Mouse (Mus musculus) lung, embryonic 15.5 days (tissue): ENCODE data around the gene Krt79. TPM values are rescaled to one million over a fixed set of nuclear protein-coding genes. Genes with fewer than 3 reads are reported as not detected.

Source experiments
- ATAC-seq: fragments of 200-750 bp; cut with Nextera tagmentation; 2 replicates; pipeline ENCODE4 v1.8.0; 2017; ENCODE audit warnings: moderate number of reproducible peaks, borderline replicate concordance; ENCODE audit not compliant: low FRiP score, low TSS enrichment; ENCODE audit errors: extremely low read depth
- H3K27ac ChIP-seq: fragments of 300-500 bp; sonication (generic); 2 replicates; pipeline ENCODE4 v1.5.1; 2015; ENCODE audit warnings: moderate library complexity, mild to moderate bottlenecking, inconsistent platforms
- H3K27me3 ChIP-seq: fragments of 300-500 bp; sonication (generic); 2 replicates; pipeline ENCODE4 v1.6.1; 2015; ENCODE audit warnings: inconsistent platforms
- H3K36me3 ChIP-seq: fragments of 300-500 bp; sonication (generic); 2 replicates; pipeline ENCODE4 v1.6.1; 2015; ENCODE audit warnings: inconsistent platforms
- H3K4me1 ChIP-seq: fragments of 300-500 bp; sonication (generic); 2 replicates; pipeline ENCODE4 v1.6.1; 2015; ENCODE audit warnings: inconsistent platforms
- H3K4me2 ChIP-seq: fragments of 300-500 bp; sonication (generic); 2 replicates; pipeline ENCODE4 v1.6.1; 2015; ENCODE audit warnings: inconsistent platforms, mild to moderate bottlenecking, moderate library complexity
- H3K4me3 ChIP-seq: fragments of 300-500 bp; sonication (generic); 2 replicates; pipeline ENCODE4 v1.5.1; 2015; ENCODE audit warnings: mild to moderate bottlenecking, inconsistent platforms
- H3K9ac ChIP-seq: fragments of 300-500 bp; sonication (generic); 2 replicates; pipeline ENCODE4 v1.6.1; 2015; ENCODE audit warnings: inconsistent platforms
- H3K9me3 ChIP-seq: fragments of 300-500 bp; sonication (generic); 2 replicates; pipeline ENCODE4 v1.6.1; 2016; ENCODE audit warnings: inconsistent platforms
- WGBS: fragments of 180-500 bp; shearing (Covaris S2); methylation state at CpG from one replicate; pipeline ENCODE4 v1.1.7; 2015; 5-methylcytosine and 5-hydroxymethylcytosine counted together
- polyA plus RNA-seq: library from polyadenylated mRNA; unstranded; fragments of >200 nt; fragmentation: Nextera tagmentation; extraction: Ambion mirVana; gene quantifications from 2 replicates; pipeline ENCODE4 v1.2.1, GENCODE M21; 2015

The Krt79 gene
- polyA plus RNA-seq, 1 experiment from 2014 or later, result 1.0 TPM

- ATAC-seq, result no peak
- H3K27me3 ChIP-seq, result peaks cover 10% of the 10 kb centered on the region; the same call in 1 of the 2 replicates
- peak overlapping the region; percentile 42 for H3K4me2 ChIP-seq
- H3K4me1 ChIP-seq, result peaks cover 11% of the 10 kb centered on the region; the same call in 1 of the 2 replicates
- no peak overlapping the region for H3K9ac ChIP-seq
- H3K27ac ChIP-seq, result no peak overlapping the region
- 9% methylated on average over 9 of the region's 9 CpGs for WGBS
- no peaks in the 10 kb centered on the region for H3K36me3 ChIP-seq
- H3K9me3 ChIP-seq, result no peaks in the 10 kb centered on the region
- H3K4me3 ChIP-seq, result no peak overlapping the region
Measured at GRCm38 (mm10) chr15:101929087-101929486, 11.0 kb downstream of the Krt79 start.

- Histone ChIP-seq H3K27me3 (peaks cover 10% of the 10 kb centered on the region; the same call in 1 of the 2 replicates), H3K9me3 (no peaks in the 10 kb centered on the region), H3K4me3 (no peak overlapping the region), H3K9ac (no peak overlapping the region), H3K27ac (no peak overlapping the region), H3K4me1 (peaks cover 11% of the 10 kb centered on the region; the same call in 1 of the 2 replicates), H3K36me3 (no peaks in the 10 kb centered on the region), H3K4me2 (no peak overlapping the region)
- WGBS, result 62% methylated on average over 12 of the region's 12 CpGs
- no peak for ATAC-seq
Measured at GRCm38 (mm10) chr15:101927340-101928080, 12.6 kb downstream of the Krt79 start.

GRCm38 (mm10) chr15:101925041-101925440, 15.1 kb downstream of the Krt79 start:
- Histone ChIP-seq H3K4me3 (no peak overlapping the region), H3K4me2 (no peak overlapping the region), H3K9ac (no peak overlapping the region), H3K36me3 (no peaks in the 10 kb centered on the region), H3K27ac (no peak overlapping the region), H3K9me3 (no peaks in the 10 kb centered on the region), H3K27me3 (peaks cover 3% of the 10 kb centered on the region; the same call in 1 of the 2 replicates), H3K4me1 (peaks cover 11% of the 10 kb centered on the region; the same call in 1 of the 2 replicates)
- 76% methylated on average over 1 of the region's 1 CpGs for WGBS
- ATAC-seq, result no peak

GRCm38 (mm10) chr15:101924635-101925034, 15.5 kb downstream of the Krt79 start, which contains the start of gene Krt4:
Gene Krt4 (minus strand): TSS chr15:101924735.
- WGBS, result 61% methylated on average over 11 of the region's 11 CpGs
- Histone ChIP-seq H3K27ac (no peak within 1 kb of the TSS), H3K27me3 (no peaks in the 10 kb centered on the region), H3K4me3 (no peak within 1 kb of the TSS), H3K36me3 (no peaks in the 10 kb centered on the region), H3K4me1 (peaks cover 7% of the 10 kb centered on the region; the same call in 1 of the 2 replicates), H3K4me2 (no peak within 1 kb of the TSS), H3K9me3 (no peaks in the 10 kb centered on the region), H3K9ac (no peak within 1 kb of the TSS)
- no peak for ATAC-seq

DNA sequence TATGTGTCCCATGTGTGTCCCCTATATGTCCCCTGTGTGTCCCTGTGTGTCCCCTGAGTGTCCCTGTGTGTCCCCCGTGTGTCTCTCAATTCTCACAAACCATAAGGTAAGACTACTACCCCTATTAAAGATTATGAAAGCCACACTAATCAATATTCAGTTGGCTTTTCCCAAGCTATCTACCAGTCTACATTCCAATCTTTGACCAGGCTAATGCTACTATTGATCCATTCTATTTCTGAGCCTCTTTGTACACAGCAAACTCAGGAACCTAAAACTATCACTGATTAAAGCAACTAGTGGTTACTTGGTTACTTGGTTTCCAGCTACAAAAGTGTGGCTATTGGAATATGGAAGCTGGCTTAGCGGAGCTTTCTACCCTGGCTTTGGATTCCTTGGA, 17.8 kb downstream of the Krt79 start:
- H3K9me3 ChIP-seq, result no peaks in the 10 kb centered on the region
- no peaks in the 10 kb centered on the region for H3K36me3 ChIP-seq
- no peaks in the 10 kb centered on the region for H3K4me1 ChIP-seq
- no peak overlapping the region for H3K4me3 ChIP-seq
- ATAC-seq, result no peak
- H3K9ac ChIP-seq, result no peak overlapping the region
- H3K27ac ChIP-seq, result no peak overlapping the region
- H3K27me3 ChIP-seq, result no peaks in the 10 kb centered on the region
- no peak overlapping the region for H3K4me2 ChIP-seq
- WGBS, result 88% methylated on average over 2 of the region's 2 CpGs

- ATAC-seq, result no peak
- no peak overlapping the region for H3K4me2 ChIP-seq
- 62% methylated on average over 2 of the region's 2 CpGs for WGBS
- H3K9me3 ChIP-seq, result no peaks in the 10 kb centered on the region
- no peaks in the 10 kb centered on the region for H3K36me3 ChIP-seq
- H3K27ac ChIP-seq, result no peak overlapping the region
- H3K9ac ChIP-seq, result no peak overlapping the region
- no peaks in the 10 kb centered on the region for H3K27me3 ChIP-seq
- no peaks in the 10 kb centered on the region for H3K4me1 ChIP-seq
- H3K4me3 ChIP-seq, result no peak overlapping the region
Measured at GRCm38 (mm10) chr15:101916072-101916471, 24.1 kb downstream of the Krt79 start.

DNA sequence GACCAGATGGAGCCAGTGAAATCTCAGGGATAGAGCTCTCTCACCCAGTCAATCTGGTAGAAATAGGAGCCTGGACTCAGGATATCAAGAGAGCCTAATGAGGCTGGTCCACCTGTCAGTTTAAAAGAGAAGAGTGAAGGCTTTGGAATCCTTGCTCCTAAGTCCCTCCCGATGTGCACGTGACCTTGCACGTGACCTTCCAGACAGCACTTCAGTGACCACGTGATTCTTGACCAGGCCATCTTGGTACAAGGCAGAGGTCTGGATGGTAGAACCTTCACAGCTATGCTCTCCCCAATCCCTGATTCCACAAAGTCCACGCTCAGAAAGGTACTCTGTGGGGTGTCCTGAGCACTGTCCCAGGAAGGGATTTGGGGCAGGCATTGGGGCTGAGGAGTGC, 35.3 kb downstream of the Krt79 start:
- H3K27ac ChIP-seq, result no peak overlapping the region
- 73% methylated on average over 5 of the region's 5 CpGs for WGBS
- H3K4me2 ChIP-seq, result no peak overlapping the region
- no peaks in the 10 kb centered on the region for H3K9me3 ChIP-seq
- H3K4me1 ChIP-seq, result no peaks in the 10 kb centered on the region
- no peak overlapping the region for H3K9ac ChIP-seq
- no peaks in the 10 kb centered on the region for H3K36me3 ChIP-seq
- H3K27me3 ChIP-seq, result no peaks in the 10 kb centered on the region
- H3K4me3 ChIP-seq, result no peak overlapping the region
- no peak for ATAC-seq

DNA sequence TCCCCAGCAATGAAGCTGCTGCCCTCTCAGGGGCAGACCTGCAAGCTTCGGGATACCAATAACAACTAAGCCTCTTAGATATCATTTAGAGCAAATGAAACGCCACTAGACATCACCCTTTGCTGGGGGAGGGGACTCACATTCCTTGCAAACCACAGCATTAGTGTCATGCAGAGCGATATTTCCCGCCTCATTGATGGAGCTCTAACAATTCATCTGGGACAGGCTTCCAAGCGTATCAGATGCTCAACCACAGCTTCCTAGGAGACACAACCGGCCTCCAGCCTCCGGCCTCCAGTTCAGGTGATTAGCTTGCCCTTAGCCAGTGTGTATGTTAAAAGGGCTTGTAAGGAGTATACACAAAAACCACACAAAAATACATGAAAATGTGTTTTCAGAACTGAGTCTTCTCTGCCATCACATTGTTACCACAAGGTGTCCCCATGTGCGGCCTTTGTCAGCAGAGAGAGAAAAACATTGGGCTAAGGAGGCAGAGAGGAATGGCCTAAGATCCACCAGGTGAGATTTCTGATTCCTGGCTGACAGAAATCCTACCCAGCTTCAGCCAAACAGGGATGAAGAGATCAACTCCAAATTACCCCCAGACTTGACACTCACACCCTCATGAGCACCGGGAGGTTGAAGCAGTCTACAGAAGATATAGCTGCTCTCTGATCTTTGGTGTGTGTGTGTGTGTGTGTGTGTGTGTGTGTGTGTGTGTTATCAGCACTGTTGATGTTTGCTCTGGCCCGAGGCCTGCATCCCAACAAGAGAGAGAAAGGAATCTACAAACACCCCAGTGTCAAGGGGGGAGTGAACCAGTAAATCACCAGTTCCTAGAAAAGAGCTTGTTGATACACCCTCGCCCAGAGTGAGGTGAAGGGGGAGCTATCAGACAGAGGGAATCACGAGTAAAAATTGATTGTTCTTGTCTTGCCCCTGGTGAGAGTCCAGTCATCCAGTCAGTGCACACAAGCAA, 37.7 kb downstream of the Krt79 start:
- WGBS, result 40% methylated on average over 12 of the region's 12 CpGs

GRCm38 (mm10) chr15:101895216-101895615, 44.9 kb downstream of the Krt79 start:
- no peaks in the 10 kb centered on the region for H3K27me3 ChIP-seq
- ATAC-seq, result no peak
- 84% methylated on average over 4 of the region's 4 CpGs for WGBS
- H3K4me2 ChIP-seq, result no peak overlapping the region
- no peaks in the 10 kb centered on the region for H3K9me3 ChIP-seq
- no peak overlapping the region for H3K9ac ChIP-seq
- H3K36me3 ChIP-seq, result no peaks in the 10 kb centered on the region
- no peak overlapping the region for H3K27ac ChIP-seq
- no peak overlapping the region for H3K4me3 ChIP-seq
- H3K4me1 ChIP-seq, result no peaks in the 10 kb centered on the region

More for the DNA sequence above, 37.7 kb downstream of the Krt79 start:
- Histone ChIP-seq H3K9me3 (no peaks in the 10 kb centered on the region), H3K27ac (no peak overlapping the region), H3K4me1 (no peaks in the 10 kb centered on the region), H3K9ac (no peak overlapping the region), H3K36me3 (no peaks in the 10 kb centered on the region), H3K4me3 (no peak overlapping the region), H3K27me3 (no peaks in the 10 kb centered on the region), H3K4me2 (no peak overlapping the region)
- ATAC-seq, result no peak

GRCm38 (mm10) chr15:101892820-101893219, 47.3 kb downstream of the Krt79 start, which contains the start of gene Krt76:
Gene Krt76 (minus strand): TSS chr15:101892920.
- no peaks in the 10 kb centered on the region for H3K36me3 ChIP-seq
- H3K9me3 ChIP-seq, result no peaks in the 10 kb centered on the region
- H3K27ac ChIP-seq, result no peak within 1 kb of the TSS
- 47% methylated on average over 4 of the region's 4 CpGs for WGBS
- H3K9ac ChIP-seq, result no peak within 1 kb of the TSS
- no peak within 1 kb of the TSS for H3K4me3 ChIP-seq
- H3K4me2 ChIP-seq, result no peak within 1 kb of the TSS
- no peaks in the 10 kb centered on the region for H3K4me1 ChIP-seq
- no peak for ATAC-seq
- no peaks in the 10 kb centered on the region for H3K27me3 ChIP-seq

GRCm38 (mm10) chr15:101879776-101880175, 60.3 kb downstream of the Krt79 start:
- 28% methylated on average over 10 of the region's 11 CpGs for WGBS
- H3K36me3 ChIP-seq, result no peaks in the 10 kb centered on the region
- no peaks in the 10 kb centered on the region for H3K9me3 ChIP-seq
- H3K4me3 ChIP-seq, result no peak overlapping the region
- no peak overlapping the region for H3K27ac ChIP-seq
- peaks cover 2% of the 10 kb centered on the region; the same call in 1 of the 2 replicates for H3K27me3 ChIP-seq
- no peak overlapping the region for H3K9ac ChIP-seq
- ATAC-seq, result no peak
- no peak overlapping the region for H3K4me2 ChIP-seq
- no peaks in the 10 kb centered on the region for H3K4me1 ChIP-seq
